Mouse (Mus musculus) testis, adult 2 months (tissue): ENCODE measurements around the gene Sfn.

Source experiments
- CTCF ChIP-seq: fragments of 200-500 bp; IDR thresholded peaks from 2 replicates; pipeline ENCODE4 v1.5.1; 2012; ENCODE audit warnings: low read depth, mild to moderate bottlenecking, inconsistent platforms, low read length, moderate library complexity; ENCODE audit not compliant: control insufficient read depth, insufficient read depth, insufficient replicate concordance
- POLR2A ChIP-seq: fragments of 200-500 bp; IDR thresholded peaks from 2 replicates; pipeline ENCODE4 v1.6.1; 2012; ENCODE audit warnings: low read depth, mild to moderate bottlenecking, inconsistent platforms, low read length, moderate library complexity; ENCODE audit not compliant: control insufficient read depth

GRCm38 (mm10) chr4:133615416-133615815 lies 13.4 kb upstream of the Sfn start:
- TF ChIP-seq POLR2A (no peak), CTCF (no peak)
